Mouse (Mus musculus) megakaryocyte, adult 5-6 weeks (primary cell): ENCODE results near the gene Fam185a. TPM values are rescaled to one million over a fixed set of nuclear protein-coding genes. Genes with fewer than 3 reads are reported as not detected.
A peak's percentile ranks its signal among the peaks of the same experiment; 100 is the strongest.

Experiments
- ATAC-seq: 2 replicates; pipeline ENCODE4 v1.8.0; 2016; ENCODE audit warnings: mild to moderate bottlenecking, inconsistent platforms; ENCODE audit not compliant: poor library complexity, severe bottlenecking
- total RNA-seq, 2 experiments: library from RNA; stranded (forward) in 1 of 2; stranded (reverse) in 1 of 2; fragments of 153-499, 151-499 nt in 1 of 2; fragments of 221-1000, 200-1000 nt in 1 of 2; gene quantifications; 2 replicates each; pipeline versions ENCODE4 v1.2.3 to v1.2.4; 2015 to 2017

Fam185a gene
- total RNA-seq, 2 experiments from 2014 or later: 1.1 to 2.4 TPM

DNA sequence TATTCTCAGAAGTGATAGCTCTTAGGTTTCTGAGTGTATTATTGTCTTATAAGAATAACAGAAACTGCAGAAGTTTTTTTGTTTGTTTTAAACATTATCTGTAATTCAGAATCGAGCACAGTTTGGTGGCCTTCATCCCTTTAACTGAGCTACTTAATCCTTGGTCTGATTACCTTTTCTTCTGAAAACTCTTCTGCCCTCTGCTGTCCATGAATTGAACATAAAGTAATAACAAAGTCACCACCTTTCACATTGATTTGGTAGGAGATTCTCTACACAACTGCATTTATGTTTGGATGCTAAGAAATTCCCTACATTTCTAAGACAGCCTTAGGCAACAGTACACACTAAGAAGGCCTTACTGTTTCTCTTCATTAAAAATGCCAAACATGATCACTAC lies 4.1 kb upstream of the Fam185a start:
- 0 out of 2 replicates have a peak, but pooled peaks have one; percentile 26 for ATAC-seq

DNA sequence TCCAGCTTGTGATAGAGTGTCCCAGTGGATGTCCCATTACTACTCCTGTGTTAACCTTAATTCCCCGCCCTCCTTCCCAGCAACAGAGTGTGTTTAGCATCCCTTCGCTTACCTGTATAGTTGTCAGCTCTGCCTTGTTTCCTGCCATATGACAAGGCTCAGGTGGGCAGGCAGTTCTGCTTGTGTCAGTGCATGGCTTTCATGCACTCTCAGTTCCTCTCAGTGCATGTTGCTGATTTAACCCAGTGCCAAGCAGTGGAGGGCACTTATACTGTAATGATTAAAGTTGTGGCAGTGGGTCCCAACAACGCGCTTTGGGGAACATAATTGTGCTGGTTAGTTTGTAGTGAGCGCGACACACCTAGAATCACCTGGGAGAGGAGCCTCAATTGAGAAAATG lies 1.9 kb downstream of the Fam185a start:
- ATAC-seq: no peak

DNA sequence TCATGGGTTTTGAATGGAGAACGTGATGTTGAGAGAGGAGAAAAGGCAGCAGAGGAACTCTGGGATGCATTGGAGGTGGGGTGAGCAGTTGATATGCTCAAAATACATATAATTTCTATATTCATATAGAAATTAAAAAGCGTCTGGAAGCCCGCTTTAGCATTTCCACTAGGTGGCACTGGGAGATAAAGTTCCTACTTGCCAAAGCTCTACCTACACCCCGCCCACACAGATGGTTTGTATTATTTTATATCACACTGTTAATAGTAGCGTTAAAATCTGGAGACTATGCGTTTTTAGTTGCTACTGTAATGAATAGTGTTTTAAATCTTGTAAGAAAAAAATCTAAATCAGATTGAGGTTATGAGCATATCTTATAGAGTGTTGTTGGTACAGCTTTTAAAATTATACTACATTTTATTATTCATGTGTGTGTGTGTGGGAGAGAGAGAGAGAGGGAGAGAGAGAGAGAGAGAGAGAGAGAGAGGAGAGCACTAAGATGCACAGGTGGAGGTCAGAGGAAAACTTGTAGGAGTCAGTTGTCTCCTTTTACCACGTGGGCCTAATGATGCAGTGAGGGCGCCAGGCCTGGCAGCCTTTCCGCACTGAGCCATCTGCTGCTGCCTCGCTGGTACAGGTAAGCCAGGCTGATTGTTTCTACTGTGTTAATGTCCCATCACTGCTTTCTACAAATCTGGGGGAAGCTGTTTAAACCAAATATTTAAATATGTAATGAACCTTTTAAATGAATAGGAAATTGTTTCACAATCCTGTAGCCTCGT lies 9.6 kb downstream of the Fam185a start:
- ATAC-seq: no peak

DNA sequence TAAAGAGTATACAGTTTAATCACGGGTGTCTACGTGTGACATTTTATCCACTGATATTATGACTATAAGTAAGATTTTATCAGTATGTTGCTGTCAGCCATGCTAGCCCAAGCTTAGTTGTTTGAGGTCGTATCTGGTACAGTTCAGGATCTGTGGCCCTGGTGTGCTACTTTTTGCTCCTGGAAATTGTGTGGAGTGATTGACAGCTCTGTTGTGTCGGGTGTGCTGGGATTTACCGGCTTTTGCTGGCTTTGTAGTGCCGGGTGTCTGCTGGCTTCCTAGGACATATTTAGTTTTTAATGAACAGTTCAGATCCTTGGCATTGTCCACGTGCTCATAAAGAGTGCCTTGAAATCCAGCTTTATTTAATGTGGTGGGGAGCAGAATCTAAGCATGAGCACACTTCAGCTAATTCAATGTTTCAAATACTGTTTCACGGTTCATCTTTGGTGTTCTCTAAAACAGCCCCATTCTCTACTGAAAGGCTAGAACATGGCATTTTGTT lies 11.8 kb downstream of the Fam185a start:
- no peak for ATAC-seq

DNA sequence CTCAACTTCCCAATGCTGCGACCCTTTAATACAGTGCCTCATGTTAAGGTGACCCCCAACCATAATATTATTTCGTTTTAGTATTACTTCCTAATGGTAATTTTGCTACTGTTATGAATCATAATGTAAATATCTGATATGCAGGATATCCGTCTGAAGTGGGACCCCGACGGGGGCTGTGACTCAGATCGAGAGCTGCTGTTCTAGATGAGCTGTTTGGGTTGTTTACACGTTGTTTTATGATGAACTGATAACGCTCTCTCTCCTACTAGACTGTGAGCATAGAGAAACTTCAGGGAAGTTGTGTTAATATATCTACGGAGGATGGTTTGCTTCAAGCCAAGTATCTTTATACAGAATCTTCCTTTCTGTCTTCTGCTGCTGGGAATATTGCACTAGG lies 13.7 kb downstream of the Fam185a start:
- ATAC-seq: no peak

DNA sequence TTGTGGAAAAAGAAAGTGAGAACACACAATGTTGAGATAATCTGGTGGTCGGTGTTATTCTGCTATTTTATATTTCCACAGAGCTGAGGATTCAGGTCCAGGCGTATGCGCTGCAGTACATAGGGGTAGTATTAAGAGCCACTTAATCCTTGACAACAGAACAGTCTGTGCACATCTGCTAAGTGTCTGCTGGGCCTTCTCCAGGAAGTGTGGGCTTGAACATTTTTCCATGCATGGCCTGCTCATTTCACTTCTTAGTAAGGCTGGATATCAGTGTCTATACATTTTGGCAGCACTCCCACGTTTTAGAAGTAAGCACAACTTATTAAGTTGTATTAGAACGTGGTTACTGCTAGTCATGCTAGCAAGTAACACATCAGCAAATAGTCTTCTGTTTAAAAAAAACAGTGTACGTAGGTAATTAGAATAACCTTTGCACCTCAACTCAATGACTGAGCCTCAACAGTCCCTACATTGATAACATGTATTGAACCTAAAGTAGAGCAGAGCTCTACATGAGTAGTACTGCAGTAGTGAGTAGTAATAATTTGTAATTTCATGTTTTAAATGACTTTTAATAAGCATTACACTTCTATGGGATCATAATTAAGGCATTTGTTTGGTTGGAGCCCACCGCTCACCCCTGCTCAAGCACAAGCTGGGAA lies 14.8 kb downstream of the Fam185a start:
- ATAC-seq: no peak

DNA sequence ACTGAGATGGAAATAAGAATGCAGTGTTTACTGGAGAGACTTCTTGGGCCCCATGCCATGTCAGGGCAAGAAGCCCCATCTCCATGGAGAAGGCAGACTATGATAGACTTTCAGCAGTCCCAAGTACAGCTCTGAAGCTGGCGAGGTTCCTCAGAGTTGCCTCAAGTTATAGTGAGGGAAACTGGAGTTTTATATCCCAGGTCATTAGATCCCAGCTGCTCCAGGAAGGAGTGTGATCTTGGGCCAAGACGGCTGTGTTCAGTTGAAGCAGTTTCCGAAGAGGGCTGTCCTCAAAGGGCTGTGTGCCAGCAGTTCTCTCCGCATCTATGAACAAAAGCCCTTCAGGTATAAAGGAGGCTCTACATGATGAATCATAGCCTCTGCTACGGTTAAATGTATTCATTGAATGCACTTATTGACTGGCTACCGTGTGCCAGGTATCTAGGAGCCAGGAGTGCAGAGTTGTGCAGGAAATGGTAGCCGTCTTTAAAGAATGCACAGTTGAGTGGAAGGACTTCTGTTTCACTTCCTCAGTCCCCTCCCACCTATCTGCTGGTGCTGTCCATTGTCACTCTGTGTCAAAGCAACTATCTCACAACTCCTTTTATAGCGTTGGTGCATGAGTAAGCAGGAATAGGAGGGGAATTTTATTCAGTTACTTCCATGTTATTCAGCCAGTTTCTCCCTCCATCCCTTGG lies 16.2 kb downstream of the Fam185a start:
- ATAC-seq: peak; percentile 71

DNA sequence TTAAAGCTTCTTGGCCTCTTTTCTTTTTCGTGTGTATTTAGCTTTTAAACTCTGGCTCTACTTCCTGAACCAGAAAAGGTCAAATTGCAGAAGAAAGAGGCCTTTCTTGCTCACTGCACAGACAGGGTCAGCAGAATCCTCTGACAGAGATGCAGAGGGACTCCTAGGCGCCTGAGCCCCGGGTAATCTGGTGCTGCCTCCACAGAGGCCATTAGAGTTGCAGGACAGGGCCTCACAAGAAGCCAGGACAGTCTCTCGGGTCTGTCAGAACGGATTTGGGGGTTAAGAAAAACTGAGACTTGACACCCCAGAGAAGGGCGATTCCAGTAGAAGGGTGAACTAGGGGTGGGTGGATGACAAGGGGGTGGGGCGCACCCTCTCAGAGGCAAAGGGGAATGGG lies 42.6 kb downstream of the Fam185a start:
- no peak for ATAC-seq

DNA sequence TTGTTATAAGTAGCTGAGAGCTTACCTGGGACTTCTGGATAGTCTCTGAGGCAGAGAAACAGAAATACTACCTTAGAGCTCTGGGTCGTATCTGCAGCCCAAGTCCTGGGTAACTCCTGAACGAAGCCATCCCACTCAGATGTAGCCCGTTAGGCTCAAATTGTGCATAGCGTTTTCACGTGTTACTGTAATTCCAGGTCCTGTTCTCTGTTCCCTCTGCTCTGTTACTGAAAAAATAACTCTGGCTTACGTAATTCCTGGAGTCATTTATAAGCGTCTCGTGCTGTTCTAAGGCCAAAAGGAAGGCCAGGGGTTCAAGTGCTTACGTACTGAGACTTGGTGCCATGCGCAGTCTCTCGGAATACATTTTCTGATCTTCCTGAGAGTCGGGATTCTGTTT lies 43.3 kb downstream of the Fam185a start:
- no peak for ATAC-seq

DNA sequence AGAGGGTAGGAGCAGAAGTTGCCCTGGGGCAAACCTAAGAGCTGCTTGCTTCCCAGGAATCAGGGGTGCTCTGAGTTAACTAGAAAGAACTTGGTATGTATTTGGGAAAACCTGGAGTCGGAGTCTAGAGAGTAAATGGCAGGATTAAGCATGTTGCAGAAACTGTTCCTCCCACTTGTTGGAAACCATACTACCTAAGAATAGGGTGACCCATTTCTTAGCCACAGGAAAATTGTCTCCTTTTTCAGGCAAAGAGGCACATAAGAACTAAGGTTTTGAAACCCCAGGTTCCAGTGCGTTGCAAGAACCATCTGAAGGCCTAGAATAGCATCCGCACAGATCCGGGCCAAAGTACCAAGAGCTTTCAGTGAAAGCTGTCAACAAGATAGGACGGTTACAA lies 53.7 kb downstream of the Fam185a start:
- ATAC-seq: no peak

DNA sequence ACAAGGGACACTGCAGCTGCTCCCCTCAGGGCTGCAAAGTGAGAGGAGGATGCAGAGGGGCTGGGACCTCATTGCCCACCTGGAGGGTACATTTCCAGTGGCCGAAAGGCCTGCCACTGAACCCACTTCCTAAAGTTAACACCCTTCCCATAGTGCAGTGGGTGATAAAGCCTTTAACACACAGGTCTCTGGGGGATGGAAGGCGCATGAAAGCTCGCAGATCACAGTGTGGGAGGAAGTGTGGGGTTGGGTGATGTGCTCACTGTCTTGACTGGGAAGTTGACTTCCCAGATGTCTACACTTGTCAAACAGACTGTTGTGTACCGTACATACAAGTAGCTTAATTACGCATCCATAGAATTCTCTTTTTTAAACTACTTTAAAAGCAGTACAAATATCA lies 55.0 kb downstream of the Fam185a start:
- no peak for ATAC-seq

DNA sequence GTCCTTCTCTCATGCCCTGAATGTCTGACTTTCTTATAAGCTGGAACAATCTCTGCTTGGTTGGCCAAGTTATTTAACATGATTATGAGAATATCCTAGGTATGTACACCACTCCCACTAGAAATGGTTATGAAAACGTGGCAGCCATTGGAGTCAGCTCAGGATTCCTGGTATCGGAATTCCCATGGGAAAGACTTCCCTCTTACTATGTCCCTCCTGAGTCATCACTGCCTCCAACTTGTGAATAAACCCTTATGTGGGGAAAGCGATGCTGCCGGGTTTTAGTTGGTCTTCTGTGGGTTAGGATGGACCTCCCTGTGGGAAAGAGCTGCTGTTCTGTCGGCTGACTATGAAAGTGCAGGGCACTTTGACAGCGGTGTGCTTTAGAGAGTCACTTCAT lies 56.8 kb downstream of the Fam185a start:
- no peak for ATAC-seq

DNA sequence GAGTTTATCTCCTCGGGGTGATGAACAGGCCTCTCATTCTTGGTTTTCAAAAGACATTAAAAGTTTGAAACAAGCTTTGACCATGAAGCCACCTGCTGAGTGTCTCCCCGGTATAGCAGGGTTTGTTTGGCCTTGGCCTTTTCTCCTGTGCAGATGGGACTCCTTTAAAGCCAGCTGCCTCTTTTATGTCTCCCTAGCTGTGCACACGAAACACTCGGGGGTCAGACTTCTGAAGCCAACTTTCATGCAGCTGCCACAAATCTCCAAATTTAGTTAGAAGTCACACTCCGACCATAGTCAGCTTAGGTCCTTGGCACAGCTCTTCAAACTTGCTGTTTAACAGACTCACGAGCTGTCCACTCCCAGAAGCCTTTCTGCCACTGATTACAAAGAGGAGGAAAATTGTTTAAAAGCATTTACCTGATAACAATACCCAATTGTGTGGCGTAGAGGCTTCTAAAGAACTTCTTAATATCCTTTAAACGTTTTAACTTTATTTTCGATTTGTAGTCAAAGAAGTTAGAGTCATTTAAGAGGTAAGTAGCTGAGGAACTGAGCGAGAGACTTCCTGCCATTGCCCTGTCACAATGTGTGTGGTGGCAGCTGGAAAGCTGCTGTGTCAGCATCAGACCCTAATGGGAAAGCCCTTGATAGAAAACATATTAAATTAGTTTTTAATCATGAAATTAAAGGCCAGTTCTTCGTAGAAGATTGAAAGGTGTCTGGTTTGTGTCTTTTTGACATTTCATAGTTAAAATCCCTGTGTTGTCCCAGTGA lies 57.9 kb downstream of the Fam185a start:
- ATAC-seq: no peak

DNA sequence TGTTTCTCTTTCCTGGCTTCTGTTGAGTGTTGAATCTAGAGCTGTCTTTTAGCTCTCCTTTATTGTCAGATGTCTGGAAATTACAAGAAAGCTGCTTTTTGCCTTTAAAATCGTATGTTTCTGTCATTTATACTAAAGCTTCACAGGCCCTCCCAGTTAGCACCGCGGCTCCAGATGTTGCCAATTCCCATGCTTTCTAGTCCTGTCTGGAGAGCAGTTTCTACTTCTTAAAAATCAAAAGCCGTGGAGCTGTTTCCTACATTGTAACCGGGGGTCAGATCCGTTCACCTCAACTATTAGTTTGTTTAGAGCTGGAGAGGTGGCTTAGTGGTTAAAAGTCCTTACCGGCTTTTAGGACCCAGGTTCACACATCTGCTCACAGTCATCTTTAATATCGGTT lies 58.5 kb downstream of the Fam185a start:
- ATAC-seq: no peak

DNA sequence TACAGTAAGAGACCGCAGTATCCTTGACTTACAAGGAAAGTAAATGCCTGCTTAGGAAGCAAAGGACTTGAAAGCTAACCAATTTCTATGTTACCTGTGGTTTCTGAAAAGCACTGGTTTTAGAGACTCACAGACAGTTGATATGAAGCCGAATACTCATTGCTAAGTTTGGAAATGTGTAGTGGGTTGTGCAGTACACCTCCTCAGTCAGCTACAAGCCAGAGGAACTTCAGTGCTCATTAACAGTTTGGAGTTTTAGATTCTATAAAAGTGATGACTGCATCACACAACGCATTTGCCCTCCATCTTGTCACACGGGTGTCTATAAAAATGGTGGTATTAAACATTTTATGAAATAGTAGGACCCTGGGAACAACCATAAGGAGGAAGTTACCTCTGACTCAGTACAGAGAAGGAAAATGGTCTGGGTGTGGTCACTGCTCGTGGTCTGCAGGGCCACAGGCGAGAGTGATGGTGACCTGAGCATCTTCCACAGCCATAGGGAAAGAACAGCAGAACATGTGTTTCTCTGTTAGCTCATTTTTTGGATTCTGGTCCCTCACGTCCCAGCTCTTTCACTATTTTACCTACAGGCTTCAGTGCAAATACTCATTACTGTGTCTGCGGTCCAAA lies 60.6 kb downstream of the Fam185a start:
- ATAC-seq: peak; percentile 51

DNA sequence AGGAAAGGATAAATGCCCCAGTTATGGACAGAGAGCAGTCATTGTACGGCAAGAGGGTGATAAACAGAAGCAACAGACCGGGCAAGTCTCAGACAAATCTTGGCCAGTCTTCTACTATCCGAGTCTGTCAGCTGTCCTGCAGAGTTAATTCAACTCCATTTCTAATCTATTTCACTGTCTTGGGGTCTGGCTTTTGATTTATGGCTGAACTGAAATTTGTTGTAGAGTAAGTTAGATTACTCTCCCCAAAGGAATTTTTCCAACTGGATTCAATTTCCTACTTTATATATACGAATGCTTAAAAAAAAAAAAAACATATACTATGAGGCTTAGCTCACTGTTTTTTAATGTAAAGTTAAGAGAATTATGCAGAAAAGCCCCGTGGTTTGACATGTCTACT lies 62.0 kb downstream of the Fam185a start:
- no peak for ATAC-seq

DNA sequence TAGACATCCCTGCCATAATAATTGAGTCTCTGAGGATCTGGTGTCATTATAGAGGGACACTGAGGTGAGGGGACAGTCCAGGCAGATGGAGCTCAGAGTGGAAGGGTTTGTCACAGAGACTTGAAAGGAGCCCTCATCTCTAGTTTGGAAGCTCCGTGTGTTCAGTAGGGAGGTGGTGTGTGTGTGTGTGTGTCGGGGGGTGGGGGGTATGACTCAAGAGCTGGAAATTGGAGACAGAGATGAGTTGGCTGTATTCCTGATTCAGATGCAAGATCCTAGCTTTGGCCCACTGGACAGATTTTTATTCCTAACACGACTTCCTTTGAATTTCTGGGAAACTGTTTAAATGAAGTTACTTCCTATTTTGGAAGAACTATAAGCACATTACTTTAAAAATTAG lies 62.5 kb downstream of the Fam185a start:
- no peak for ATAC-seq

DNA sequence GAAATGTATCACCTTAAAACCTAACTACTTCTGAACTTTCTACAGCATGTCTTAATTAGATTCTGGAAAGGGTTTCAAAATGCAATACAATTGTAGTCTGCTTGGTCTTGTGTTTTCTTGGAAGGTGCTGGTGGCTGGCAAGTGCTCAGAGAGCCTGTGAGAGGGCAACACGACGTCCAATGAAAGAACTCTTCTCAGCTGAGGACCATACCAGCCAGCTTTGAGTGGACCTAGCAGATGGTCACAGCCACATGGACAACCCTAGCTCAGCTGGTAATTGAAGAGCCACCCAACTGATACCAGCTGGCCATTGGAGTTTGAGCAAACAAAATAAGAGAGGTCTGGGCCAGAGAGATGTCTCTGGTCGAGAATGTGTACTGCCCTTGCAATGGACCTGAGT lies 63.0 kb downstream of the Fam185a start:
- no peak for ATAC-seq

DNA sequence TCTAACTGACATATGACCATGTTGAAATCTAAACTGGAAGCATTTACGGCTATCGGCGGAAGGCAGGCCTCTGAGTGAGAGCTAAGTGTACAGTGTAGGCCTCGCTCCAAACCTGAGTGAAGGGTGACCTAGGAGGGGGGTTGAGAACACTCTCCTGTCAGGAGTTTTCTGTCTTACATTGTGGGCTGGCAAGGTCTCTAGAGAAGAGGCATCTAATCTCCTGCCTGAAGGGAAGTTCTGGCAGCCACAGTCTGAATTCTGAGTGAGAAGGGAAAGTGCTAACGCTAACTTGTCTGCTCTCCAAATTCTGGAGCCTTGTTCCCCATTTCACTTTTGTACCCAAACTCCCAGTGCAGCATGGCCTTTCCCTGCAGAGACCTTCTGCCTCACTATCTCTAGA lies 63.7 kb downstream of the Fam185a start:
- no peak; the same call in 1 of the 2 replicates for ATAC-seq

DNA sequence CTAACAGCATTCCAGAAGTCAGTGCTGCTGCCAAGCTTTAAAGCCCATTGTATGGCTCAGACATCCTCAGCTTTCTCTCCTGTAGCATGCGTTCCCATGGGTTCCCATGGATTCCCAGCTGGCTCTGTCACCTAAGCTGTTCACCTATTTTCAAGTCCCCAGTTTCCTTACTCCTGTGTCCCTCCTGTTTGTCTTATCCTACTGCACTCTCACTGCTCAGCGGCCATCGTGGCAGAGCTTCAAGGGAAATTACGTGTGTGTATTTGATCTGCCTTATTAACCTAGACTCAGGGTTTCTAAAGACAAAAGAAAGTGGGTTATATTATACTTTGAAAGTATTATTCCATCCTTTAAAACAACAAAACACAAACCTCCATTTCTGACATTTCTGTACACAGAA lies 64.4 kb downstream of the Fam185a start:
- ATAC-seq: no peak

DNA sequence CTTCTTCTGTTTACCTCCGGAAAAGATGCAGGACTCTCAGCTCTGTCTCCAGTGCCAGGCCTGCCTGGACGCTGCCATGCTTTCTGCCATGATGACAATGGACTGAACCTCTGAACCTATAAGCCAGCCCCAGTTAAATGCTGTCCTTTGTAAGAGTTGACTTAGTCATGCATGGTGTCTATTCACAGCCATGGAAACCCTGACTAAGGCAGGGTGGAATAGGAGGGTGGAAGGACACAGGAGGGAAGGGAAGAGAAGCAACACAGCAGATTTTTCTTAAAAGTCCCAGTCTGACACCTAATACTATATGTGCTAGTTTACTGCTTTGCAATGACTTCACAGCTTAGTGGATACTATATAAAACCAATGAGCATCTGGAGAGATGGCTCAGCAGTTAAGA lies 66.7 kb downstream of the Fam185a start:
- no peak for ATAC-seq
